Mouse (Mus musculus) lung, postnatal 0 days (tissue): ENCODE data around the gene Prps2.

Experiments
- CTCF ChIP-seq: IDR thresholded peaks from 2 replicates; pipeline ENCODE4 v1.5.1; 2016; ENCODE audit warnings: antibody characterized with exemption, mild to moderate bottlenecking
- EP300 ChIP-seq: IDR thresholded peaks from 2 replicates; pipeline ENCODE4 v1.6.1; 2016; ENCODE audit warnings: antibody characterized with exemption, mild to moderate bottlenecking, control low read depth

DNA sequence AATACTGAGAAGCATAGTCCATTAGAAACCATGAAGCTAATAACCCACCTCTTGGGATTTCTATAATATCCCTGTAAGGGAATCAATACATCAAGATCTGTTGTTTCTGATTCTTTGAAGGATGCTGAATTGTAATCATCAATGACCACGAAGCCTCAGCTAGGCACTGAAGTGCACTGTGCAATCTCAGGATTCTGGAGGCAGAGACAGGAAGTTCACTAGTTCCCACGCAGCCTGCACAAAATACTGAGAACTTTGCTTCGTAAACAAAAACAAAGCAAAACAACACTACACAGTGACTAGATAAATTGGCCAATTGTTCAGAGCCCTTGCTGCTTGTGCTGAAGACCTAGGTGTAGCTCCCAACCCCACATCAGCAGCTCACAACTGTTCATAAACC is 40.7 kb downstream of the Prps2 start:
- TF ChIP-seq CTCF: no peak
- TF ChIP-seq EP300: no peak
